Mouse (Mus musculus): ENCODE measurements at regions not wholly inside any gene's neighbourhood (a gene's known extent, or its start where the extent isn't known, plus 50 kb on each side); places are given as distances from the start of the nearest gene placed in this dataset.

DNA sequence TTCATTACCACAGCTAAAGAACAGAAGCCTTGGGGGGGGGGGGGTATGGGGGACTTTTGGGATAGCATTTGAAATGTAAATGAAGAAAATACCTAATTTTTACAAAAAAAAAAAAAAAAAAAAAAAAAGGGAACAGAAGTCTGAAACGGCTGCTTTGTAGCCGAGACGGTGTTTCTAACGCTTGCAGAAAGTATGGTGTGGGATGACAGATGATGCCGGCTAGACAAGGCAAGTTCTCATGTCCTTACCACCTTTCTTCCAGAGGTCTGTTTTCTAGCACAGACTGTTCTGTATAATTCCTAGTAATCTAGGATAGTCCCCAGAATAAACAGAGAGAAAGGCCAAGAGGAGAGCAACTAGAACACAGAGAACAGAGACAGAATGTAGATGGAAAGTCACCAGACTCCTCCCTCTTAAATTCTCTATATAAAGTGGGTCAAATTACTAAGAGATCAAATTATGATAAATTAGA is 67.2 kb upstream of the Chd2 start:
- TF ChIP-seq POLR2A (IDR thresholded peaks at IDR 0.05; ENCODE audit: borderline replicate concordance, low read depth, low read length) (no peak), CTCF (IDR thresholded peaks at IDR 0.05; ENCODE audit: low read depth, low read length) (no peak)

Measured in bone marrow macrophage, adult 2 months (primary cell).